Mouse (Mus musculus): ENCODE results near the gene Agap1. TPM values are rescaled to one million over a fixed set of nuclear protein-coding genes. Genes with fewer than 3 reads are reported as not detected.

The Agap1 gene
- polyA plus RNA-seq, 1 experiment from 2014 or later: 7.7 TPM

- H3K36me3 ChIP-seq (ENCODE audit: insufficient read depth, low read length): no peaks in the 10 kb centered on the region
- H3K27ac ChIP-seq (ENCODE audit: low read length): no peak overlapping the region
- peaks cover 10% of the 10 kb centered on the region for H3K4me1 ChIP-seq (ENCODE audit: insufficient read depth, low read length)
- ATAC-seq (ENCODE audit: low FRiP score, low TSS enrichment): no peak
- H3K27me3 ChIP-seq (ENCODE audit: insufficient read depth, low read length): peaks cover 70% of the 10 kb centered on the region
- WGBS: 40% methylated on average over 6 of the region's 6 CpGs
- no peak overlapping the region for H3K9ac ChIP-seq (replicated peaks; ENCODE audit: low read length)
- H3K9me3 ChIP-seq (ENCODE audit: low read length): no peaks in the 10 kb centered on the region
- no peak overlapping the region for H3K4me2 ChIP-seq (replicated peaks; ENCODE audit: low read depth, low read length)
- no peak overlapping the region for H3K4me3 ChIP-seq (ENCODE audit: low read length)
Observed at GRCm38 (mm10) chr1:89919206-89919605, 464.6 kb downstream of the Agap1 start.

- Histone ChIP-seq H3K9ac (replicated peaks; ENCODE audit: low read length) (no peak overlapping the region), H3K27ac (ENCODE audit: low read length) (no peak overlapping the region), H3K4me1 (ENCODE audit: insufficient read depth, low read length) (peaks cover 12% of the 10 kb centered on the region), H3K4me3 (ENCODE audit: low read length) (no peak overlapping the region), H3K36me3 (ENCODE audit: insufficient read depth, low read length) (no peaks in the 10 kb centered on the region), H3K4me2 (replicated peaks; ENCODE audit: low read depth, low read length) (no peak overlapping the region), H3K9me3 (ENCODE audit: low read length) (no peaks in the 10 kb centered on the region), H3K27me3 (ENCODE audit: insufficient read depth, low read length) (peaks cover 96% of the 10 kb centered on the region)
- ATAC-seq (ENCODE audit: low FRiP score, low TSS enrichment): no peak
- 3% methylated on average over 10 of the region's 10 CpGs for WGBS
Observed at GRCm38 (mm10) chr1:89921806-89922205, 467.2 kb downstream of the Agap1 start.

- no peak overlapping the region for H3K27ac ChIP-seq (ENCODE audit: low read length)
- WGBS: 5% methylated on average over 7 of the region's 7 CpGs
- H3K4me2 ChIP-seq (replicated peaks; ENCODE audit: low read depth, low read length): no peak overlapping the region
Observed at GRCm38 (mm10) chr1:89922282-89922681, 467.7 kb downstream of the Agap1 start.

GRCm38 (mm10) chr1:89922883-89923641 lies 468.5 kb downstream of the Agap1 start:
- Histone ChIP-seq H3K4me1 (ENCODE audit: insufficient read depth, low read length) (peaks cover 19% of the 10 kb centered on the region), H3K27me3 (ENCODE audit: insufficient read depth, low read length) (peaks cover 100% of the 10 kb centered on the region), H3K9ac (replicated peaks; ENCODE audit: low read length) (no peak overlapping the region), H3K4me3 (ENCODE audit: low read length) (peak overlapping the region; percentile 25), H3K36me3 (ENCODE audit: insufficient read depth, low read length) (no peaks in the 10 kb centered on the region), H3K27ac (ENCODE audit: low read length) (no peak overlapping the region), H3K9me3 (ENCODE audit: low read length) (no peaks in the 10 kb centered on the region), H3K4me2 (replicated peaks; ENCODE audit: low read depth, low read length) (peak overlapping the region; percentile 40)
- 1% methylated on average over 41 of the region's 41 CpGs for WGBS
- ATAC-seq (ENCODE audit: low FRiP score, low TSS enrichment): no peak

More at GRCm38 (mm10) chr1:89922282-89922681, 467.7 kb downstream of the Agap1 start:
- Histone ChIP-seq H3K36me3 (ENCODE audit: insufficient read depth, low read length) (no peaks in the 10 kb centered on the region), H3K27me3 (ENCODE audit: insufficient read depth, low read length) (peaks cover 100% of the 10 kb centered on the region), H3K9ac (replicated peaks; ENCODE audit: low read length) (no peak overlapping the region), H3K9me3 (ENCODE audit: low read length) (no peaks in the 10 kb centered on the region), H3K4me1 (ENCODE audit: insufficient read depth, low read length) (peaks cover 17% of the 10 kb centered on the region), H3K4me3 (ENCODE audit: low read length) (no peak overlapping the region)
- ATAC-seq (ENCODE audit: low FRiP score, low TSS enrichment): no peak

- H3K27ac ChIP-seq (ENCODE audit: low read length): no peak overlapping the region
- 16% methylated on average over 14 of the region's 14 CpGs for WGBS
- ATAC-seq (ENCODE audit: low FRiP score, low TSS enrichment): no peak
- H3K4me1 ChIP-seq (ENCODE audit: insufficient read depth, low read length): peaks cover 19% of the 10 kb centered on the region
- peak overlapping the region; percentile 40 for H3K4me2 ChIP-seq (replicated peaks; ENCODE audit: low read depth, low read length)
- H3K27me3 ChIP-seq (ENCODE audit: insufficient read depth, low read length): peaks cover 100% of the 10 kb centered on the region
- H3K9ac ChIP-seq (replicated peaks; ENCODE audit: low read length): no peak overlapping the region
- no peaks in the 10 kb centered on the region for H3K36me3 ChIP-seq (ENCODE audit: insufficient read depth, low read length)
- H3K4me3 ChIP-seq (ENCODE audit: low read length): peak overlapping the region; percentile 25; the same call in 1 of the 2 replicates
- H3K9me3 ChIP-seq (ENCODE audit: low read length): no peaks in the 10 kb centered on the region
Observed at GRCm38 (mm10) chr1:89923642-89924020, 469.0 kb downstream of the Agap1 start.

GRCm38 (mm10) chr1:89925501-89926190 lies 471.0 kb downstream of the Agap1 start:
- Histone ChIP-seq H3K9ac (replicated peaks; ENCODE audit: low read length) (no peak overlapping the region), H3K36me3 (ENCODE audit: insufficient read depth, low read length) (no peaks in the 10 kb centered on the region), H3K27ac (ENCODE audit: low read length) (no peak overlapping the region), H3K4me1 (ENCODE audit: insufficient read depth, low read length) (peaks cover 33% of the 10 kb centered on the region), H3K9me3 (ENCODE audit: low read length) (no peaks in the 10 kb centered on the region), H3K27me3 (ENCODE audit: insufficient read depth, low read length) (peaks cover 100% of the 10 kb centered on the region), H3K4me2 (replicated peaks; ENCODE audit: low read depth, low read length) (no peak overlapping the region), H3K4me3 (ENCODE audit: low read length) (no peak overlapping the region)
- WGBS: 21% methylated on average over 12 of the region's 12 CpGs
- no peak for ATAC-seq (ENCODE audit: low FRiP score, low TSS enrichment)

- peak overlapping the region; percentile 63 for H3K4me2 ChIP-seq (replicated peaks; ENCODE audit: low read depth, low read length)
- ATAC-seq (ENCODE audit: low FRiP score, low TSS enrichment): no peak
- peak overlapping the region; percentile 45; the same call in 1 of the 2 replicates for H3K4me3 ChIP-seq (ENCODE audit: low read length)
- 16% methylated on average over 9 of the region's 9 CpGs for WGBS
- no peak overlapping the region for H3K9ac ChIP-seq (replicated peaks; ENCODE audit: low read length)
- H3K9me3 ChIP-seq (ENCODE audit: low read length): no peaks in the 10 kb centered on the region
- peaks cover 43% of the 10 kb centered on the region for H3K4me1 ChIP-seq (ENCODE audit: insufficient read depth, low read length)
- no peaks in the 10 kb centered on the region for H3K36me3 ChIP-seq (ENCODE audit: insufficient read depth, low read length)
- H3K27me3 ChIP-seq (ENCODE audit: insufficient read depth, low read length): peaks cover 100% of the 10 kb centered on the region
- H3K27ac ChIP-seq (ENCODE audit: low read length): no peak overlapping the region
Observed at GRCm38 (mm10) chr1:89926583-89927060, 472.0 kb downstream of the Agap1 start.

GRCm38 (mm10) chr1:89927061-89927661 lies 472.6 kb downstream of the Agap1 start:
- H3K36me3 ChIP-seq (ENCODE audit: insufficient read depth, low read length): no peaks in the 10 kb centered on the region
- peaks cover 100% of the 10 kb centered on the region for H3K27me3 ChIP-seq (ENCODE audit: insufficient read depth, low read length)
- no peak for ATAC-seq (ENCODE audit: low FRiP score, low TSS enrichment)
- H3K4me1 ChIP-seq (ENCODE audit: insufficient read depth, low read length): peaks cover 43% of the 10 kb centered on the region
- H3K27ac ChIP-seq (ENCODE audit: low read length): no peak overlapping the region
- H3K9me3 ChIP-seq (ENCODE audit: low read length): no peaks in the 10 kb centered on the region
- H3K4me3 ChIP-seq (ENCODE audit: low read length): peak overlapping the region; percentile 45
- H3K9ac ChIP-seq (replicated peaks; ENCODE audit: low read length): peak overlapping the region; percentile 18
- peak overlapping the region; percentile 63 for H3K4me2 ChIP-seq (replicated peaks; ENCODE audit: low read depth, low read length)
- 2% methylated on average over 36 of the region's 36 CpGs for WGBS

GRCm38 (mm10) chr1:89928676-89929075 lies 474.1 kb downstream of the Agap1 start:
- Histone ChIP-seq H3K9ac (replicated peaks; ENCODE audit: low read length) (no peak overlapping the region), H3K27me3 (ENCODE audit: insufficient read depth, low read length) (peaks cover 98% of the 10 kb centered on the region), H3K4me3 (ENCODE audit: low read length) (peak overlapping the region; percentile 16; the same call in 1 of the 2 replicates), H3K4me2 (replicated peaks; ENCODE audit: low read depth, low read length) (peak overlapping the region; percentile 21; the same call in 1 of the 2 replicates), H3K4me1 (ENCODE audit: insufficient read depth, low read length) (peaks cover 33% of the 10 kb centered on the region), H3K36me3 (ENCODE audit: insufficient read depth, low read length) (no peaks in the 10 kb centered on the region), H3K9me3 (ENCODE audit: low read length) (no peaks in the 10 kb centered on the region), H3K27ac (ENCODE audit: low read length) (no peak overlapping the region)
- 7% methylated on average over 25 of the region's 25 CpGs for WGBS
- no peak for ATAC-seq (ENCODE audit: low FRiP score, low TSS enrichment)
